Comparison of ENCODE assay signal across 21 mouse cellular contexts in the genomic region with DNA sequence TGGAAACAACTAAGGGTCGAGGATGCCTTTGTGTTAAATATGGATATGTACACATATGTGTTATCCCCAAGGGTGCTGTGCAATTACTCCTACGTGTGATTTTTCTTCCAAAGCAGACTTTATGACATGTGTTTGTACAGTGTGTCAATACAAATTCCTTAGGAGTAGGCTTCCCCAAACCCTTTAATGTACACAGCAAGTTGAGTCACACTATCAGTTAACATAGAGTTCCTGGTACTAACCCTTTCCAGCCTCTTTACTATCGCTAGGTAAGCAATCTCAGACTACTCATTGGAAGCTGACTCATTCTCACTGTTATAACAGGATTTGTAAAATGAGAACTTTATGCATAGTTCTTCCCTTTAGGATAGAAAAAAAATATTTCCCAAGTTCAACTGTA. TPM values are rescaled to one million over a fixed set of nuclear protein-coding genes. Genes with fewer than 3 reads are reported as not detected.
"Had no signal": no experiment of that assay in that cellular context is flagged by ENCODE, and none has a peak within 500 bp of the region (broad histone marks: within the 10 kb centered on the region; RNA-seq: fewer than 3 reads in every experiment).

No protein-coding gene starts in this region.

- H3K9ac ChIP-seq: liver, embryonic 13.5 days; liver, embryonic 15.5 days; liver, postnatal 0 days; lung, embryonic 14.5 days; midbrain, embryonic 13.5 days; midbrain, embryonic 15.5 days; neural tube, embryonic 12.5 days had no signal

- ATAC-seq: liver, postnatal 0 days; midbrain, embryonic 13.5 days; midbrain, embryonic 15.5 days had no signal

- H3K4me3 ChIP-seq: liver, embryonic 13.5 days; liver, embryonic 15.5 days; megakaryocyte, embryonic 14.5 days; midbrain, embryonic 13.5 days; midbrain, embryonic 15.5 days; neural tube, embryonic 12.5 days had no signal

- H3K9me3 ChIP-seq: liver, embryonic 13.5 days; liver, embryonic 15.5 days; megakaryocyte, embryonic 14.5 days; midbrain, embryonic 13.5 days; midbrain, embryonic 15.5 days; neural tube, embryonic 12.5 days had no signal

- H3K27me3 ChIP-seq: liver, embryonic 13.5 days; liver, embryonic 15.5 days; midbrain, embryonic 15.5 days; neural tube, embryonic 12.5 days had no signal

- H3K36me3 ChIP-seq: liver, embryonic 13.5 days; liver, embryonic 15.5 days; midbrain, embryonic 13.5 days; midbrain, embryonic 15.5 days; neural tube, embryonic 12.5 days had no signal

- H3K4me1 ChIP-seq: liver, embryonic 13.5 days; liver, embryonic 15.5 days; megakaryocyte, embryonic 14.5 days; midbrain, embryonic 13.5 days; midbrain, embryonic 15.5 days; neural tube, embryonic 12.5 days had no signal

- H3K4me2 ChIP-seq: liver, embryonic 13.5 days; liver, embryonic 15.5 days; lung, embryonic 14.5 days; midbrain, embryonic 11.5 days; midbrain, embryonic 13.5 days; midbrain, embryonic 15.5 days; neural tube, embryonic 12.5 days had no signal

- H3K27ac ChIP-seq: liver, embryonic 13.5 days; liver, embryonic 15.5 days; macrophage; midbrain, embryonic 13.5 days; midbrain, embryonic 15.5 days; neural tube, embryonic 12.5 days had no signal

- DNase-seq: liver, embryonic 13.5 days; liver, postnatal 0 days; lung, embryonic 14.5 days; lung, postnatal 14 days; lung, postnatal 36 days; right cerebral cortex, postnatal 25 days; right cerebral cortex, postnatal 4 days; spleen, adult 18-20 months; thymus, adult 2 months; thymus, postnatal 25 days; thymus, postnatal 4 days had no signal

RNA-seq across cellular contexts. Expression of gene Vsig1, which starts 3.9 kb away (rescaled TPM):
- polyA plus RNA-seq: liver, adult 2 months; liver, embryonic 13.5 days; liver, embryonic 15.5 days; liver, postnatal 0 days; macrophage; midbrain, embryonic 11.5 days; midbrain, embryonic 13.5 days; neural tube, embryonic 12.5 days; neural tube, embryonic 14.5 days; small intestine, adult 2 months had no signal
